Mouse (Mus musculus) left cerebral cortex, postnatal 36 days (tissue): ENCODE data around the gene Entr1. TPM values are rescaled to one million over a fixed set of nuclear protein-coding genes. Genes with fewer than 3 reads are reported as not detected.
"Not testable (repeated sequence)": the region's sequence is repeated elsewhere in the genome, so short reads cannot be mapped to it uniquely, and the experiment has no call there.

Experiments used
- DNase-seq, 2 experiments: peaks; one replicate each; pipeline ENCODE4 v3.0.0; 2021 to 2022; ENCODE audit warnings: low spot score in 2 of 2, mixed read lengths in 1 of 2
- intact Hi-C: fragments of 180-260 bp; cut with DNase I; formaldehyde crosslinking; loops from one replicate; pipeline ENCODE4 v1.15.1; 2025
- total RNA-seq, 2 experiments: library from RNA; stranded (reverse); gene quantifications; 2 replicates each; pipeline ENCODE4 v1.2.3; 2021

Entr1 gene
- total RNA-seq, 2 experiments from 2014 or later: 138 to 162 TPM

GRCm38 (mm10) chr2:26391617-26392016 lies 2.5 kb upstream of the Entr1 start:
- intact Hi-C loops: no loop called here

GRCm38 (mm10) chr2:26390954-26391353 lies 1.8 kb upstream of the Entr1 start:
- intact Hi-C loops: no loop called here
- no peak for DNase-seq

More at GRCm38 (mm10) chr2:26391617-26392016, 2.5 kb upstream of the Entr1 start:
- DNase-seq: no peak

GRCm38 (mm10) chr2:26388682-26389153 lies 398 bp downstream of the Entr1 start:
- intact Hi-C loops: loop anchor here (5.0 kb wide), 1 partner anchor 36 kb away; the partner anchor contains the start of gene Dnlz
- DNase-seq: no peak

GRCm38 (mm10) chr2:26387713-26388112 lies 1.4 kb downstream of the Entr1 start:
- intact Hi-C loops: loop anchor here (5.0 kb wide), 1 partner anchor 35 kb away; the partner anchor contains the start of gene Dnlz
- DNase-seq: no peak

GRCm38 (mm10) chr2:26380871-26381270 lies 8.2 kb downstream of the Entr1 start:
- DNase-seq, intact Hi-C loops: not testable (repeated sequence)

GRCm38 (mm10) chr2:26380131-26380771 lies 8.9 kb downstream of the Entr1 start, which contains the start of gene Snapc4:
Gene Snapc4 (minus strand): TSS chr2:26380653.
- intact Hi-C loops: no loop called here
- DNase-seq: peak; percentile 81 to 84

GRCm38 (mm10) chr2:26372396-26372795 lies 16.7 kb downstream of the Entr1 start:
- no peak for DNase-seq
- intact Hi-C loops: no loop called here

- DNase-seq: no peak
- intact Hi-C loops: no loop called here
These were observed 20.5 kb downstream of the Entr1 start for GRCm38 (mm10) chr2:26368572-26368971.

- intact Hi-C loops: no loop called here
- no peak for DNase-seq
These were observed 21.2 kb downstream of the Entr1 start for GRCm38 (mm10) chr2:26367911-26368310.

GRCm38 (mm10) chr2:26364738-26365465 lies 24.2 kb downstream of the Entr1 start:
- intact Hi-C loops: no loop called here
- no peak for DNase-seq

GRCm38 (mm10) chr2:26363481-26363880 lies 25.6 kb downstream of the Entr1 start:
- DNase-seq: no peak
- intact Hi-C loops: no loop called here

GRCm38 (mm10) chr2:26362991-26363390 lies 26.1 kb downstream of the Entr1 start:
- DNase-seq: no peak
- intact Hi-C loops: no loop called here

GRCm38 (mm10) chr2:26360772-26361171 lies 28.3 kb downstream of the Entr1 start, which contains the start of gene Card9:
Gene Card9 (minus strand): TSS chr2:26360918.
- intact Hi-C loops: no loop called here
- no peak for DNase-seq

- no peak for DNase-seq
- intact Hi-C loops: no loop called here
These were observed 29.1 kb downstream of the Entr1 start for GRCm38 (mm10) chr2:26359983-26360382.

- intact Hi-C loops: no loop called here
- DNase-seq: no peak
These were observed 30.3 kb downstream of the Entr1 start for GRCm38 (mm10) chr2:26358667-26359320.

- DNase-seq: no peak
- intact Hi-C loops: no loop called here
These were observed 31.6 kb downstream of the Entr1 start for GRCm38 (mm10) chr2:26357484-26357883.

- intact Hi-C loops: no loop called here
These were observed 32.4 kb downstream of the Entr1 start for GRCm38 (mm10) chr2:26356678-26357077.

GRCm38 (mm10) chr2:26356231-26356630 lies 32.9 kb downstream of the Entr1 start:
- DNase-seq: no peak
- intact Hi-C loops: no loop called here

More at GRCm38 (mm10) chr2:26356678-26357077, 32.4 kb downstream of the Entr1 start:
- no peak for DNase-seq

GRCm38 (mm10) chr2:26354401-26354800 lies 34.7 kb downstream of the Entr1 start:
- intact Hi-C loops: loop anchor here (5.0 kb wide), 1 partner anchor 33 kb away; the partner anchor contains the start of genes Entr1 and Pmpca

More at GRCm38 (mm10) chr2:26354401-26354800, 34.7 kb downstream of the Entr1 start:
- DNase-seq: no peak
